Mouse (Mus musculus): ENCODE data around the gene Skap2. TPM values are rescaled to one million over a fixed set of nuclear protein-coding genes. Genes with fewer than 3 reads are reported as not detected.

The Skap2 gene
- polyA plus RNA-seq, 3 experiments from 2014 or later, result 15.9 to 33.0 (median 17.8) TPM

DNA sequence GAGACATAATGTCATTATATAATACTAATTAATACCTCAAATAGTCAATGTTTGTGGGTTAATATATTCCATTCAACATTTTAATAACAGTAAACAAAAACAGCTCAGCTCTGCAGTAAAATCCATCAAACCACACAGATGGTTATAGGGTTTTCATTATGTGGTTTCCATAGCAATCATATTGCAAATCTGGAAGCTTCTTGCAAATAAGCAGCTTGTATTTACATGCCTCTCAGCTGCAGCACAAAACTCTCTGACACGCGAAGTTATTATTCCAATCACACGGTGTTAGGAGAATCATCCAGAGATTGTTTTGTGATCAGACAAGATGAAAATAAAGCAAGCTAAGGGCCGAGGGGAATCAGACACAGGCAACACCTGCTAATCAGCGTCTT, 129.5 kb downstream of the Skap2 start:
- no peak for ATAC-seq

DNA sequence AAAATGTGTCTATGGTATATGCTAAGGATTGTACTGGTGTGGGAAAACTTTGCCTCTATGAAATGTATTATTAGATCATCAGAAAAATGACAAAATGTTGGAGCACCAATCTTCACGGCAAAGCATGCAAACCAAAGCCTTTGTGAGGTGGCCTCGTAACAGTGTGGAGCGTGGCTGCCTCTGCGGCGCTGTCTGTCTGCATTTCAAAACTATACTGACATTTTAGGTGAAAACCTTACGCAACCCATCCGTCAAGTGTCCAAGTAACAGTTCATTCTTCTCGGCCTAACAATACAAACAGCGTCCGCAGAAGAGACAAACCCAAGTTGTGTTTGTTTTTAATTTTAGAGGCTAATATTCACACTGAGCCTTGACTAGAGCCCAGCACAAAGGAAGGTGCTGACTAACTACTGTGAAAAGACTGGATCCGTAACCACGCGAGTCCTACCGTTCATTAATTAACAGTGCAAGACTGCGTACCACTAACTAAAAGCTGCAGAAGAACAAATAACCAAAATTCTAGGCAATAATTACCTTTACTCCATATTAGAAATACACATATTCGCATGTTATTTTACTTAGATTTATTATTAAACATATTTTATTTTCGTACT, 130.0 kb downstream of the Skap2 start:
- no peak for ATAC-seq

DNA sequence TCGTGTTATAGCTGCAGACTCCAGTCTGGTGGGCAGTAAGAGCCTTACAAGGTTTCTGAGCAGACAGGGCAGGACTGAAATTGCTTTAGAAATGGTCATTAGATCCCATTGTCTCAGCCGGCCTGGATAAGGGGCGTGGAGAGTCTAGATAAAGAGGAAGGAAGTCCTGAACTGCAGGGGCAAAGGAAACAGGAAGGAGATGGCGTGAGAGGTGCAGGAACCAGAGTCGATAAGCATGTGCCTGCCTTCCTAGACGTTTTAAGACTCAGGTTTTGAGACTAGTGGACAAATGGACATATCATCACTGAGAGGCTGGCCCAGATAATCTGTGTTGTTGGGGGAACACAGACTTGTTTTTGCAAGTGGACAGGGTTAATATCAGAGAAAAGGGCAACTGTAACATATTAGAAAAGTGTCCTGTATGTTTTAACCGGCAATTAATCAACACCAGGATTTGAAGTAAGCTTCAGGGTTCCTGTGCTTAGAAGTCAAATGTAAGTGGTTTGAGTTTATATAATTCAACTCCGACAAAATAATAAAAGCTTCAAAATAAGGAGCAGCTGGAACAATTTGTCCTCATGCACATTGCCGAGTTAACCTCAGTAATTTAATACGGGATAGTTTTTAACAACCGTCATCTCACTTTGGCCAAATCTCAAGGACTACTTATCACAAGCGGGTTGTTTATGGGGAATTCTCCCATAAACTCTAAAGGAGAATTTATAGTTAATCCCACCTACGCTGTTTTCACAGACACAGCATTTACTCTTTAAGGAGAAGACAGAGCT, 131.0 kb downstream of the Skap2 start:
- no peak for ATAC-seq

DNA sequence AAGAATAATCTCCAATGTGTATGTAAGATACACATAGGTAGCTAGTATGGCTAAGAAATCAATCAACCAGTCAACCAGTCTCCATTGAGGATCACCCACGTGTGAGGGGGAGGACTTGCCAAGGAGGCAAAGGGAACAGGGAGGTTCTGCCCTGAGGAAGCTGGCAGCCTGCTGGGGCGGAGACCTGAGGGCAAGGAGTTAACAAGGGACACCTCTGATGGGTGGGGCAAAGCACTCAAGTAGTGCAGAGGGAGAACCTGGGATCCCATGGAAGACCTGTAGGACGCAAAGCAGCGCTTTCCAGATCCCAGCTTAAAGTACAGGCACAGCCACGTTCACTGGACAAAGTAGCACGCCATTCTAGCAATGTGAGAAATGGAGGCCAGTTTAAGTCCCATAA, 131.6 kb downstream of the Skap2 start:
- no peak for ATAC-seq

DNA sequence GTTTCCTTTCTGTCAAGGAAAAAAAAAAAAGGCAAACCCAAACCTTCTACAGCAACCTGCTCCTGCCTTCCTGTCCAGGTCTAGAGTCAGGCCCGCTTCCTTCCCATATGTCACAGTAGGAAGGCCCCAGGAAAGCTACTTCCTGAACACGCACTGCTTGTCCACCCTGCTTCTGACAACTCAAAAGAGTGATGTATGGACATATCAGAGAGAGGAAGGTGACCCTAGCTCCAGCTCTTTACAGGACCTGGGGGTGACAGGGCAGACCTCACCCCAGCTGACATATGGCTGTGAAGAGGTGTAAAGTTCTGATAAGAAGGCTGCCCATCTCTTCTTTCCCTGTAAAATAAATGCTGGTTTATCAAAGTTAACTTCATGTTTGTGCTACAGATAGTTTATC, 133.8 kb downstream of the Skap2 start:
- ATAC-seq, result no peak

DNA sequence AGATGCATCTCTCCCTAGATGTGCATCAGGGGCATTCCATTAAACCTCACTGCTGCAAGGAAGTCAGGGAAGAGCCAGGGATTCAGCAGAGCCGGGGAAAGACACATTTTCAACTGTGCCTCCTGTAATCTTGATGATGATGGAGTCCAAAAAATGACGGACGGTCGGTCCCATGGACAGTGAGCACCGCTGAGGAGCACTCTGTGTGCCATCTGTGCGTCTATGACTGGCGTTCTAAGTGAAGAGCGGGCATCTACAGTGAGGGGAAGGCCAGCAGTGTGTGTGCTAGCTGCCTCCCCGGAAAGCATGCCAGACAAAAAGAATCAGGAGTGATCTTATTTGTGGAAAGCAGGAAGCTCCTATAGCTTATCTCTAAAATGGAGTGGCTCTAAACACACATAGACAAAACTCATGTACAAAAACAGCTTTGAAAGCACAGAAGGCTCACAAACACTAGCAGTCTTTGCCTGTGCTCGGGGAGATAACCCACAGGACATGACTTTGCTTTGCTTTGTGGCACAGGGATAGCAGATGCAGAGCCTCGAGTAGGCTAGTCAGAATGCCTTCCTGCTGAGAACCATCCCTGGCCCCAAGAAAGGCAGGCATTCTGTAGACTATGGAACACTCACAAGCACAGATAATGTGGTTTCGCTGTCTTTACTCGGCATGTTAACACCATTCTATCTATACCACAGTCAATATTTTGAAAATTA, 135.4 kb downstream of the Skap2 start:
- no peak for ATAC-seq

DNA sequence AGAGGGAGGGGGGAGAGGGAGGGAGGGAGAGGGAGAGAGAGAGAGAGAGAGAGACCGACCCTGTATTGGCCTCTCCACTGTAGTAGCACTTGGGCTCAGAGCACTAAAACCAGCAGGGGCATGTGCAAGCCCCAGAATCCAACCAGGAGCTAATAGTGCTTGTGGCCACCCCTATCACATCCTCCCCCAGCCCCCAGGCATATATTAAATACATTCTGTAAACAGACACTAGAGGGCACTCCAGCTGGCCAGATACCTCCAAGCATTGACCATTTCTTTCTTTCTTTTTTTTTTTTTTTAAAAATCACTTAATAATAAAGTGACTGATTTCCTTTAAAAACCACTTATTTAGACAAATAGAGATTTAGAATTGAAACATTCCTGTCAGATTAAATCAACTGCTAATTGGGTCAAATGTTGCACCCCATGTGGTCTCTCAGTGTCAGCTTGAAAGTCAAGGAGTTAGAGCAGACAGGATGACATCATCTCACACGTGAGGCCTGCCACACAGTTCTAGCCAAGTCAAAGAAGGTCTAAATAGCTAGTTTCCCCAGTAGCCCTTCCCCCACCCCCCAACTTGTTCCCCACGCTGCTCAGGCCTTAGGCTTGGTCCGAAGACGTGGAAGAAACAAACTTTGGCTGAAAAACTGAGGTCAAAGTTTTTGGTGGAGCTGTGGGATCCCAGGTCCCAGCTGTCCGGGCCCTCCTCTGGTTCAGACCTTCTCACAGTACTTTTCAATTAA, 136.3 kb downstream of the Skap2 start:
- no peak for ATAC-seq

DNA sequence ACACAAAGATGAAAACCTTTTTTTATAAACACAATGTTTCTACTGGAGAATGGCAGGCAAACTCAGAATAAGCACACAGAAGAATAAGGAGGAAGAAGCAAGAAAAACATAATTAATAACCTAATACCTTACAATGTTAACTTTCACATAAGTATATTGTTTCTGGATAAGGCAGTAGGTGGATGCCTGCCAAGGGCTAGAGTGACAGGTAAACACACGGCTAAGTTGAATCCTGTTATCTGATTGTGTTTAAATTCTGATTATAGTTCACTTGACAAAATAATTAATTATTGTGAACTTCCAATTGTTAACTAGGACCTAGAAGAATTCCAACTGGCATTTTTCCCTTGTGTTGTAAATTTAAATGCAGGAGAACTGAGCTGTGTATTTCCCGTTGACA, 138.3 kb downstream of the Skap2 start:
- ATAC-seq, result no peak

DNA sequence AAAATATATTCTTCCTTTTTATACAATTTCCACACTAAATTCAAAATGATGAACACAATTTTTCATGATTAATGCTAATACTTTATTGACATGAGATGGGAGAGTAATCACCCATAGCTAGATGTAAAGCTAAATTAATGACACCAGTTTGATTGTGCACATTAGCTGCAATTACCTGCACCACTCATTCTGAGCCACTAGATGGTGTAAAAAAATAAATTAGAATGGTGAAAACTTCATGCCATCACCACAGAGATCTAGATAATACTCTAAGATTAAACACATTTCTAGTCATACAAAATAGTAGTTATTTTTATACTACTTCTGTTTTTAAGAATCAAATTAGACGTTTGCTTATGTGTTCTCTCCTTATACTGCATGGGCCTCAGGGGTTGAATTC, 141.2 kb downstream of the Skap2 start:
- ATAC-seq, result peak; percentile 68

DNA sequence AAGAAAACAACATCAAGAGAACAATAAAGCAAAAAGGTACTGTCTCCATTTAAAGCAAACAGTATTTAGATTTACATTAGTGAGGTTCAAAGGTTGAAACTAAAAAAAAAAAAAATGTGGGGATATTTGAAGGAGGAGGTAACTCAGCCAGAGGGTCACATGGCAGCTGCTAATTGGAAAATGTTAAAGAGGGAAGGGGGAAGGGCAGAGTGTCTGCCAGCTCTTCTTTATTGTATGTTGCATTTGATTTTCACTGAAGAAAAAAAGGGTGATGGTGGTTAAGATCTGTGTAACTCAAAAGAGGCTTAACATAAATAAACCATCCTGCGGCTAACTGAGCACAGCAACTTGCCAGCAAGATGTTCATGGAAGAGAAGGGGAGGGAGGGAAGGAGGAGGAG, 142.1 kb downstream of the Skap2 start:
- no peak for ATAC-seq

DNA sequence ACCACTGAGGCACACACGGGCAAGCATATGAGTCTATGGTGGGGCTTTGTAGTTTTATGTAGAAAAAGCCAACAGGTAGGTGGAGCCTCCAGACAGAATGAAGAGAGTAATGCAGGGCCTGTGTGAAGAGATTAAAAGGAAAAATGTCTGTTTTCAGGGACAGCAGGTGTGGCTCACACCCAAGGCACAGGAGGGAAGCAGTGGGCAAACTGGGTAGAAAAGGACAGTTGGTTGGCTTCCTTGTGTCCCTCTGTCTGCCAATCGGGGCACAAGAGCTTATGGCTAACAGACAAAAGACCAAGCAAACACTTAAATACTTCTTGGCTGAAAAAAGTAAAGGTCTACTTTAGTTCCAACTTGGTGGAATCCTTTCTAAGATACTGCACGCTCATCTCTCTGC, 145.8 kb downstream of the Skap2 start:
- ATAC-seq, result no peak

DNA sequence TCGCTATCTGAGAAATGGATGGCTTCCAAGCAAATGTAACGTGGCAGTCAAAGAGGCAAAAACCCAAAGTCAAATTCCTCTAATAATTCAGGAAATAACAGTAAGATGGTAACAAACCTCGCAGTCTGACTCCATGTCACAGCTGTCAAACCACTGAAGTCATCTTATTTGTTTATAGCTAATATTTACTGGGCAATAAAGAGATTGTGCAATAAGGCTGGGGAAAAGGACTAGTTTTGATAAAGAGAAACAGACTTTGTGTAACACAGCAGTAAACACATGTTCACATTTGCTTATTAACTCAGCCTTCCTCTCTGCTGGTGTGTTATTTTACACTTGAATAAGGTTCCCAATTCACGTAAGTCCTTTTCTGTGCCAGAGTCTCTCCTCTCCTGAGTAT, 148.8 kb downstream of the Skap2 start:
- no peak for ATAC-seq

DNA sequence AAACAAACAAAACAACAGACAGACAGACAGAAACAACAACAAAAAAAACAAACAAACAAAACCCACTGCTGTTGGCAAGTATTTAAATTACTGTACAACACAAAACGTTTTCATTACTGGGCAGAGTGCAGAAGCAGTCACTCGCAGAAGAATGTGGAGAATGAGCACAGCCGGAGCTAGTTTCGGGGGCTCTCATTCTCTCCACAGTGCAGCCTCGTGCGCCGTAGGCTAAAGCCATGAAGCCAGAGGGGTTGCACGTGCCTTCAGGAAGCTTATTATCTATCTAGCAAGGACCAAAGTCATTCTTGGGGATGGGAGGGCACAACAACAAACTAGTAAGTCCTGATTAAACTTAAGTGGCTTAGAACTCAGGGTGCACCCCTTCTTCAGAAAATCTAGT, 152.0 kb downstream of the Skap2 start:
- ATAC-seq, result no peak

DNA sequence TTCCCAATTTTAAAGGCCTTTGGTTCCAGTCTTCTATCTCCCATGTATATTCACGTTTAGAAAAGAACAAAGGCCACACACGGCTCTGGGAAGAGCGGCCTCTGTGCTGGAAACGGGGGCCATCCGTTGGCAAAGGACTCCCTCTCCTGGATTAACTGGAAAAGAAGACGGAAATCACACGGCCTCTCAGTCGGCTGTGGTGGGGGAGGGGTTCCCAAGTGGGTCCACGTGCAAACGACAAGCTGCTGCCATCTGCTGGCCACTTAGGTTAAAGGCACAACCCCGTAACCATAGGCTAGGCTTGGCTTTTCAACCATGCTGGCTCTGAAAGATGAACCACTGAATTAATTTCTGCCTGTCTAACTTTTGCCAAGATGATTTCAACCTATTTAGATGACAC, 154.5 kb downstream of the Skap2 start:
- peak; percentile 94 for ATAC-seq

DNA sequence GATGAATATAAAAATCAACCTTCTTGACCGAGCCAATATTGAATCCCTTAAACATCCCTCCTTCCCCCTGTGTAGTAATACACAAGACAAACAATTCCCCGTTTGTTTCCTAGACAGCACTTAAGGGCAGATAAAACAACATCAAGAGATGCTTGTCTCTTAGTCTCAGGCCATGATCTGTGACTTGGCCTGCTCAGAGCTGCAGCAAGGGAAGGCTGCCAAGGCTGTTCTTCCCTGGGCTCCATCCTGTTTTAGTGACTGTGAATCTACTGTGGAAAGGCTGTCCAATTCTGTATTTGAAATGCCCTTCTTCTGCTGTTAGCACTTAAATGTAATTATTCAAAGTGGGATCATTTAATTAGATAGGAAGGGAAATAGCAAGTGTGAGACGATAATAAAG, 159.1 kb downstream of the Skap2 start:
- no peak for ATAC-seq

DNA sequence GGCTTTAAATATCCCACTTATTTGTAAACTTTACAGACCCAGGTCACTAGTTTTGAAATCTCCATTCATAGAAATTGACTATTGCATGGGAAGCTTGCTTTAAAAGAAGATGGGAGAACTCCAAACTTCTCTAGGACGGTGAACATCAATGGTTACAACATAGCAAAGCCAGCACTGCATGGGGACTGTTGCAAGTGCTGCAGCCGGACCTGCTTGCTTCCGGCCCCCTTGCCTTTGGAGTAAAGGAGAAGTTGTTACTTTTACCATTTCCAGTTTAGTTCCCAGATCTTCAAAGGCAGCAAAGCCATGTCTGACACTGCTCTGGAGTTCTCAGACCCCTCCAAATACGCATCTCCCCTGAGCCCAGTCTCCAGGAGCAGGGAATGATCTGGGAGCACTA, 159.7 kb downstream of the Skap2 start:
- no peak for ATAC-seq

DNA sequence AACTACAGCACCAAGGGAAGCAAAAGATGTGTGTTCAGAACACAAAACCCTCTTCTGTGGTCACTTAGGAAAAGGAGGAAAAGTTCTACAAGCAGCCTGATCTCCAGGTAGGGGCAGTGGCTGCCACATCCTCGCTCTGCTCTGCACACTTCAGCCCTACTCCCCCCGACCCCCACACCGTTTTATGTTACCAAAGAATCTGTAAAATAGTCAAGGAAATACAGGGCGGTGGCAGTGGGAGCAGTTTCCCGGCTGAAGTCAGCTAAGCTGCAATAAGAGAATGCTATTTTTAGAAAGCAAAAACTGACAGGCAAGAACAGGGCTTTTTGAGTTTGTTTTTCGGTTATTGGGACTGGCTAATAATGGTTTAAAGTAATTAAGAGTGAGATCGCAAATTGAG, 160.8 kb downstream of the Skap2 start:
- ATAC-seq, result no peak

DNA sequence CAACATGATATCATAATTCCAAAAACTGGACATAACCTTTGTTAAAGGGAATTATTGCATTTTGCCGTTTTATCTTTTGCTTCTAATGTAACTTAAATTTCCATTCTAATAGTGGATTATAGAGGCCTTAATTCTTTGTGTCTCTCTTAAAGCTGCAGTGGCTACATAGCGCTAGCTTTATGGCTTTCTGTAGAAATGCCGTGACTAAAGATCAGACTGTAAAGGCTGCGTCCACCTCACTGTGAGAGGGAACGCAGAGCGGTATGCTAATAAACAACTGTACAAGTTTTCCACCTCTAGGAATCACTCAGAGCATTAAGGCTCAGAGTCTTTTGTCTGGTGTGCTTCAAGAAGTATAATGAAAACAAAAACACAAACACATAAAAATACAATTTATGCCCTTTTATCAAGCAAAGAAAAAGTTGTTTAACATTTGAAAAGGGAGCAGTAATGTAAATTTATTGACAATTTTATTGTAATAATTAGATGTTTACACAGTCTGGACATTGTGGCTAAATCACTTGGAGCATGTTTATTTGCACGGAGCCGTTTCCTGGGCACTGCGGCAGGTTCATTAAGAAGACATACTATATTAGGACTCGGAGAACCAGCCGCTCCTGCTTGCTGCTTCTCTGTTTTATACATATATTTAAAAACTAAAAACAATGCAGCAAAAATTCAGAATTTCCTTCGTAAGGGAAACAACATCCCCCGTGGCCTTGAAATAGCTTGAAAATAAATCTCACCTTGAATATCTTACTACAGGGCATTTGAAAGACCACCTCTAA, 162.1 kb downstream of the Skap2 start:
- no peak for ATAC-seq

DNA sequence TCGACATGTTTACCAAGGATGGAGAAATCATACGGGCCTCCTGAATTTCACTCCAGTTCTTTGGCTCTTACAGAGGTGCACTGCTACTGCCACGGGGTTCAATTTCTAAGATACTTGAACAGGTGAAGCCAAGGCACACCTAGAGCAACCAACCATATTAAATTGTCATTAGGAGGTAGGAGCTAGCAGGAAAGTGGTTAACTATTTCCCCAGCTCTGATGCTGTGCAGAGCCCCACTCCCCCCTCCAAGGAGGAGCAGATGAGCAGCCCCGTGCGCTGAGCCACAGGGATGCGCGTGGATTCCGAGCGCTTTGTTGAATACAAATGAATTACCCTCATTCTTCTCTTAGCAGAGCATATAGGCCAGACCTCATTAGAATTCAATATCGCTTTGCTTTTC, 162.8 kb downstream of the Skap2 start:
- no peak for ATAC-seq

DNA sequence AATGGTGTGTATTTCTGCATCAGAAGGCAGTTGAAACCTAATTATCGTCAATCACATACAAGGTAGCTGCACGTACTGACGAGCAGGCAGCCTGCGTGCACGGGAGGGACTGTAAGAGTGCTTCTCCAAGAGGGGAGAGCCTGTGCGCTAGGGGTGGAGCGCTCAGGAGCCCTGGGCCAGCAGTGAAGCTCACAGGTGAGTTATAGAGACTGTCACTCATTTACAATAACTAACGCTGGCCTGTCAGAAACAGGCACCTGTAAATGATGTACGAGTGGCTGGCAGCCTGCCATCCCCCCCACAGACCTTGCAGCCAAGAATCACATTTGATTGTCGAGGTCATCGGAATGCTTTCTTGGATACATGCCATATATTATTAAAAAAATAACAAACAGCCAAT, 168.2 kb downstream of the Skap2 start:
- no peak for ATAC-seq

DNA sequence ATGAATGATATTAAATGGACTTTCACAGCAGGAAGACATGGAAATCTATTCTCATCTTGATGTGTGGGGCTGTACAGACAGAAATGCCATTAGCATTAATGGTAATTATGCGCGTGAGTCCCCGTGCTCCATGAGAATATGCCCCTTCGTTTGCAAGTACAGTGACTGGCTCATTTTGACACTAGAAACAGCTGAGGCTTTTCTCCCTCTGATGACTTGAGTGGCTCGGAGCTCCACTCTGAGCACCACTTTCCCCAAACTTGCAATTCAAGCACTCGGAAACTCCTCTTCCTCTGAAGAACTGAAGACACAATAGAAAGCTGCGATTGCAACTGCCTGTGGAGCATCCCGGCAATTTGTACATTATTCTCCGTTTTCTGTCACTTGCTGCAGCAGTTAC, 169.3 kb downstream of the Skap2 start:
- no peak for ATAC-seq

DNA sequence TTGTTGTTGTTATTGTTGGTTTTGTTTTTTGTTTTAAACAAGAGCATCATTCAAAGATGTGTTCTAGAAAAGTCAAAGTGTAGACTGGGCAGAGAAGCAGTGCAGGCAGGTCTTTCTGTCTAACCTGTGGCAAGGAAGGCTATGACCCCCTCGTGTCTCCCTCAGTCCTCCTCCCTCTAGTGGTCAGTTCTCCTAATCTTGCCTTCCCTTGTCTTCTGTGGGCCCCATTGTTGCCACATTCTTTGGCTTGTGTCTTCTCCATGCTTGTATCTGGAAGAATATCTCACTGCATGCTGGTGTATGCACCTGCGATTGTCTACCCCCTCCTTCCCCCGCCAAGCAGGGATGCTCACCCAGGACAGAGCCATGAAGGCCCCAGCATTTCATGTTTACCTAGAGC, 174.2 kb downstream of the Skap2 start:
- no peak for ATAC-seq

DNA sequence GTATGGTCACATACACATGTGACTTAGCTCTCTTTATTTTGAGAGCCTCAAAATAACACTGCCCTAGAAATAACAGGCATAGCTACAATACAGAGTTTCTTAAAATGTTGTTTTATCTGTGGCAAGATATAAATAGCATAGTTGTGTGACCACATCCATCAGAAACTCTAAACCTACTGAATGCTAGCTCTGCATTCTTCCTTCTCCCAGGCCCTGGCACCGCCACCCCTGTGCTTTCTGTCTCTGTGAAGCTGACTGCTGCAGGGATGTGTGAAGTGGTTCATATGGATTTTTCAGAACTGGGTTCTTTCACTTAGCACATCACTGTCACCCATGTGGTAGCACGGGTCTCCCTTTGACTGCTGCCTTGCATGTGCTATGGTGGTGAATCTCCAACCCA, 179.0 kb downstream of the Skap2 start:
- ATAC-seq, result no peak

All from inflammation-experienced regulatory T-cells, adult 6 months (primary cell).